Mouse (Mus musculus): Measurements from ENCODE around the gene Ccnb2.
"Not testable (repeated sequence)": the region's sequence is repeated elsewhere in the genome, so short reads cannot be mapped to it uniquely, and the experiment has no call there.

The Ccnb2 gene

GRCm38 (mm10) chr9:70421257-70422056 lies at the start of gene Ccnb2:
Gene Ccnb2, minus strand, starts transcription at chr9:70421547.
- DNase-seq: peak; percentile 95

- DNase-seq: not testable (repeated sequence)
These were observed 41.7 kb upstream of the Ccnb2 start for GRCm38 (mm10) chr9:70463091-70463490.

GRCm38 (mm10) chr9:70452371-70452770 lies 31.0 kb upstream of the Ccnb2 start:
- DNase-seq: no peak

GRCm38 (mm10) chr9:70449072-70449471 lies 27.7 kb upstream of the Ccnb2 start:
- no peak for DNase-seq

GRCm38 (mm10) chr9:70439959-70440358 lies 18.6 kb upstream of the Ccnb2 start:
- DNase-seq: no peak

GRCm38 (mm10) chr9:70422661-70423060 lies 1.3 kb upstream of the Ccnb2 start:
- no peak for DNase-seq

- DNase-seq: peak; percentile 18
These were observed 4.9 kb downstream of the Ccnb2 start for GRCm38 (mm10) chr9:70416412-70416811.

GRCm38 (mm10) chr9:70413038-70413437 lies 8.3 kb downstream of the Ccnb2 start:
- DNase-seq: no peak

GRCm38 (mm10) chr9:70410668-70411067 lies 10.7 kb downstream of the Ccnb2 start:
- no peak for DNase-seq

GRCm38 (mm10) chr9:70409743-70410142 lies 11.6 kb downstream of the Ccnb2 start:
- no peak for DNase-seq

GRCm38 (mm10) chr9:70408791-70409190 lies 12.6 kb downstream of the Ccnb2 start:
- DNase-seq: peak; percentile 27

GRCm38 (mm10) chr9:70406596-70406995 lies 14.8 kb downstream of the Ccnb2 start:
- DNase-seq: no peak

GRCm38 (mm10) chr9:70401937-70402539 lies 19.3 kb downstream of the Ccnb2 start:
- DNase-seq: no peak

- no peak for DNase-seq
These were observed 25.3 kb downstream of the Ccnb2 start for GRCm38 (mm10) chr9:70396083-70396482.

GRCm38 (mm10) chr9:70395617-70396016 lies 25.7 kb downstream of the Ccnb2 start:
- DNase-seq: peak; percentile 9

- peak; percentile 70 for DNase-seq
These were observed 28.8 kb downstream of the Ccnb2 start for GRCm38 (mm10) chr9:70392563-70392907.

GRCm38 (mm10) chr9:70391660-70392562 lies 29.4 kb downstream of the Ccnb2 start:
- DNase-seq: no peak

- no peak for DNase-seq
These were observed 30.3 kb downstream of the Ccnb2 start for GRCm38 (mm10) chr9:70391042-70391441.

- DNase-seq: no peak
These were observed 31.8 kb downstream of the Ccnb2 start for GRCm38 (mm10) chr9:70389548-70389947.

GRCm38 (mm10) chr9:70387410-70388119 lies 33.8 kb downstream of the Ccnb2 start:
- no peak for DNase-seq

GRCm38 (mm10) chr9:70384958-70385728 lies 36.2 kb downstream of the Ccnb2 start:
- DNase-seq: no peak

- no peak for DNase-seq
These were observed 36.9 kb downstream of the Ccnb2 start for GRCm38 (mm10) chr9:70384494-70384893.
